Mouse (Mus musculus) urinary bladder, adult 18-20 months (tissue): ENCODE data around the gene Twist2.

ENCODE experiments used
- DNase-seq, 2 experiments: peaks; one replicate each; pipeline ENCODE4 v3.0.0; 2022; ENCODE audit warnings: low spot score in 2 of 2, mixed read lengths in 2 of 2

The Twist2 gene

GRCm38 (mm10) chr1:91873572-91874285 is 72.5 kb downstream of the Twist2 start:
- no peak for DNase-seq

GRCm38 (mm10) chr1:91874633-91875032 is 73.4 kb downstream of the Twist2 start:
- peak; percentile 68 to 76 for DNase-seq

GRCm38 (mm10) chr1:91875042-91875720 is 73.9 kb downstream of the Twist2 start:
- DNase-seq, result no peak

- no peak for DNase-seq
These were observed 77.4 kb downstream of the Twist2 start for GRCm38 (mm10) chr1:91878696-91879095.

GRCm38 (mm10) chr1:91880156-91880555 is 78.9 kb downstream of the Twist2 start:
- DNase-seq, result no peak

- no peak for DNase-seq
These were observed 79.6 kb downstream of the Twist2 start for GRCm38 (mm10) chr1:91880899-91881298.

GRCm38 (mm10) chr1:91883115-91883514 is 81.9 kb downstream of the Twist2 start:
- DNase-seq, result peak in 1 of 2 experiments; percentile 41

GRCm38 (mm10) chr1:91893598-91893997 is 92.3 kb downstream of the Twist2 start:
- DNase-seq, result no peak

- no peak for DNase-seq
These were observed 93.0 kb downstream of the Twist2 start for GRCm38 (mm10) chr1:91894286-91894685.

GRCm38 (mm10) chr1:91897078-91897477 is 95.8 kb downstream of the Twist2 start:
- DNase-seq, result no peak
